Mouse (Mus musculus): Measurements from ENCODE around the gene Gm28635. TPM values are rescaled to one million over a fixed set of nuclear protein-coding genes. Genes with fewer than 3 reads are reported as not detected.
"Not testable (repeated sequence)": the region's sequence is repeated elsewhere in the genome, so short reads cannot be mapped to it uniquely, and the experiment has no call there.

Gene Gm28635
- polyA plus RNA-seq, 1 experiment from 2014 or later = not detected

GRCm38 (mm10) chr2:84677270-84677967 is 422 bp downstream of the Gm28635 start:
- Histone ChIP-seq H3K27ac (no peak overlapping the region), H3K4me2 (replicated peaks) (peak overlapping the region; percentile 59), H3K4me1 (peaks cover 18% of the 10 kb centered on the region), H3K9ac (peak overlapping the region; percentile 51), H3K27me3 (replicated peaks) (no peaks in the 10 kb centered on the region), H3K4me3 (peak overlapping the region; percentile 43), H3K36me3 (peaks cover 39% of the 10 kb centered on the region), H3K9me3 (no peaks in the 10 kb centered on the region)
- WGBS = 11% methylated on average over 22 of the region's 22 CpGs
- peak; percentile 73 for ATAC-seq (ENCODE audit: low FRiP score, low read depth)

DNA sequence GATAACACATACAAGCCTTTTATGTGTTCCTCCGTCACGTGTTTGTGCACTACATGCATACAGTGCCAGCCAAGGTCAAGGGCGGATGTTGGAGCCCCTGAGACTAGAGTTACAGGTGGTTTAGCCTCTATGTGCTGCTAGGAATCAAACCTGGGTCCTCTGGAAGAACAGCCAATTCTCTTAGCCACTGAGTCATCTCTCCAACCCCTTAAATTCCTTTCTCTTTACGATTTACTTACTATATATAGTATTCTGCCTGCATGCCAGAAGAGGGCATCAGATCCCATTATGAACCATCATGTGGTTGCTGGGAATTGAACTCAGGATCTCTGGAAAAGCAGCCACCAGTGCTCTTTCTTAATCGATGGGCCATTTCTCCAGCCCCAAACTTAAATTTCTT is 6.3 kb downstream of the Gm28635 start:
- peak; percentile 5; the same call in 1 of the 2 replicates for ATAC-seq (ENCODE audit: low FRiP score, low read depth)
- H3K9ac ChIP-seq; H3K27ac ChIP-seq; H3K9me3 ChIP-seq; H3K4me3 ChIP-seq; H3K27me3 ChIP-seq (replicated peaks); H3K4me1 ChIP-seq: not testable (repeated sequence)
- Histone ChIP-seq H3K4me2 (replicated peaks) (peak overlapping the region; percentile 72), H3K36me3 (peaks cover 53% of the 10 kb centered on the region)
- 54% methylated on average over 4 of the region's 5 CpGs for WGBS

DNA sequence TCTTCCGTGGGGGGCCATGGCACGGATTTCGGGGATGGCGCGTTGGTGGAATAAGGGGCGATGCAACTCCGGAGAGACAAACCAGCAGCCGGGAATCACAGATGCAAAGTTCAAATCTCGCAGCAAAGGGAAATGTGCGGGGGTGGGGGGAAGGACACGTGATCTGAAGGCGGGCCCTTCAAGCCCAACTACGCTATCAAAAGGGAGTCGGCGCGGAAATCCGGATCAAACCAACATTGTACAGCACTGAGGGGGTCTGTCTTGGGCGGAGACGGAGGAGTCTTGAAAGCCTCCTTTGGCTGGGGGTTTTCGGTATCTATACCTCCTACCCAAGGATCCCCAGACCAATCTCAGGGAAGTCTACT is 7.3 kb downstream of the Gm28635 start, which contains the start of gene Selenoh:
Gene Selenoh, minus strand, starts transcription at position 202 of the 365 bp plus-strand sequence.
- Histone ChIP-seq H3K36me3 (peaks cover 45% of the 10 kb centered on the region), H3K4me2 (replicated peaks) (peak within 1 kb of the TSS; percentile 72), H3K9me3 (no peaks in the 10 kb centered on the region), H3K27ac (peak within 1 kb of the TSS; percentile 73), H3K27me3 (replicated peaks) (no peaks in the 10 kb centered on the region), H3K4me3 (peak within 1 kb of the TSS; percentile 87), H3K9ac (peak within 1 kb of the TSS; percentile 88), H3K4me1 (peaks cover 8% of the 10 kb centered on the region)
- 0% methylated on average over 20 of the region's 20 CpGs for WGBS
- peak; percentile 98 for ATAC-seq (ENCODE audit: low FRiP score, low read depth)

DNA sequence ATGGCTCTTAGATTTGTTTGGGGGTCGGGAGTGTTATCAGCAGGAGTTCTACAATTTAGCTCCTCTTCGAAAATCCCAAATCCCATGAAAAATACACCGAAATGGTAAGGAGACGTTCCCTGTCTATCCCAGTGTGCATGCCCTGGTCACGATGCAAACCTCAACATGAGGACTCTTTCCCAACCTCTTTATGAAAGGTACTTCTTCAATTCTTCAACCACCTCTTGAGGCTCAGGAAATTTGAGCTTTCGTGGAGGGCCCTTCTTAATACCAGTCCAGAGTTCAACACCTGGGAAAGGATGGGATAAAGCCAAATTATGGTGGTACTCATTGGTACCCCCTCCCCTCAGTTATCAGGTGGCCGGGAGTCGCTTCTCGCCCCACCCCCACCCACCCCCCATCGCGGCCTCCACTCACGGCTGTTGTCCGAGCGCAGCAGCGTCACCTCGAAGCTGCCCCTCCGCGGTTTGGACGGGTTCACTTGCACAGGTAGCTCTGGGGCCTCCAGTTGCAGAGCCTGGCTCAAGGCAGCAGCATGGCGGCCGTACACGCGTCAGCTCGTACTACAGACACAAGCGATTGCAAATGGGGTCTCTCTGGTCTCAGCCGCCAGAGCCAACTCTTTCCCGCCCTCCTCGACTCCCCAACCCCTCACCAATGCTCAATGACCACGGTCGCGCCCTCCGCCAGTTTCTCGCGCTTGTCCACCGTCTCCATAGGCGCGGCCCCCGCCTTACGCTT is 7.8 kb downstream of the Gm28635 start:
- Histone ChIP-seq H3K9ac (peak overlapping the region; percentile 88), H3K4me2 (replicated peaks) (peak overlapping the region; percentile 72), H3K9me3 (no peaks in the 10 kb centered on the region), H3K27me3 (replicated peaks) (no peaks in the 10 kb centered on the region), H3K4me3 (peak overlapping the region; percentile 87), H3K36me3 (peaks cover 40% of the 10 kb centered on the region), H3K27ac (peak overlapping the region; percentile 73; the same call in 1 of the 2 replicates), H3K4me1 (peaks cover 8% of the 10 kb centered on the region)
- WGBS = 3% methylated on average over 39 of the region's 39 CpGs
- ATAC-seq (ENCODE audit: low FRiP score, low read depth) = peak; percentile 82

DNA sequence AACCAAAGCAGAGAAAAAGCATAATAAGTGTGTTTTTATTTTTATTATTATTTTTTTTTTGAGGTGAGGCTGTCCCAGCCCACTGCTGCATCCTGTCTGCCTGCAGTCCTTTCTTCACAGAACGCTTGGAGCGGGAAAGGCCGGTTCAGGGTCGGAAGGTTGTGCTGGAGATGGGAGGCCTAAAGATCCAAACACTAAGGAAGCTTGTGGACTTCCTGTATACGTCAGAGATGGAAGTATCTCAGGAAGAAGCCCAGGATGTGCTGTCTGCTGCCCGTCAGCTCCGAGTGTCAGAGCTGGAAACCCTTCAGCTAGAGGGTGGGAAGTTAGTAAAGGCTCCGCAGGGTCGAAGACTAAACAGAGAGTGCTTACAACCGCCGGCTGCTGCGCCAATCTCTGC is 11.8 kb downstream of the Gm28635 start:
- ATAC-seq (ENCODE audit: low FRiP score, low read depth) = no peak
- H3K4me1 ChIP-seq = peaks cover 8% of the 10 kb centered on the region
- no peaks in the 10 kb centered on the region for H3K27me3 ChIP-seq (replicated peaks)
- no peak overlapping the region for H3K4me2 ChIP-seq (replicated peaks)
- H3K9ac ChIP-seq = no peak overlapping the region
- H3K4me3 ChIP-seq = no peak overlapping the region
- H3K36me3 ChIP-seq = peaks cover 17% of the 10 kb centered on the region
- no peaks in the 10 kb centered on the region for H3K9me3 ChIP-seq
- no peak overlapping the region for H3K27ac ChIP-seq
- 70% methylated on average over 12 of the region's 12 CpGs for WGBS

GRCm38 (mm10) chr2:84662866-84663265 is 15.0 kb downstream of the Gm28635 start:
- 0 out of 2 replicates have a peak, but pooled peaks cover 4% of the 10 kb centered on the region for H3K36me3 ChIP-seq
- no peak for ATAC-seq (ENCODE audit: low FRiP score, low read depth)
- H3K4me3 ChIP-seq = no peak overlapping the region
- no peak overlapping the region for H3K4me2 ChIP-seq (replicated peaks)
- H3K9ac ChIP-seq = no peak overlapping the region
- H3K4me1 ChIP-seq = no peaks in the 10 kb centered on the region
- no peak overlapping the region for H3K27ac ChIP-seq
- H3K27me3 ChIP-seq (replicated peaks) = no peaks in the 10 kb centered on the region
- 0 out of 2 replicates have a peak, but pooled peaks cover 5% of the 10 kb centered on the region for H3K9me3 ChIP-seq
- WGBS = 33% methylated on average over 2 of the region's 2 CpGs

GRCm38 (mm10) chr2:84660253-84660652 is 17.6 kb downstream of the Gm28635 start:
- no peak overlapping the region for H3K9ac ChIP-seq
- H3K27ac ChIP-seq = no peak overlapping the region
- ATAC-seq (ENCODE audit: low FRiP score, low read depth) = no peak
- no peak overlapping the region for H3K4me3 ChIP-seq
- no peak overlapping the region for H3K4me2 ChIP-seq (replicated peaks)
- H3K9me3 ChIP-seq = 0 out of 2 replicates have a peak, but pooled peaks cover 5% of the 10 kb centered on the region
- no peaks in the 10 kb centered on the region for H3K4me1 ChIP-seq
- no peaks in the 10 kb centered on the region for H3K27me3 ChIP-seq (replicated peaks)
- 61% methylated on average over 3 of the region's 3 CpGs for WGBS
- H3K36me3 ChIP-seq = no peaks in the 10 kb centered on the region

GRCm38 (mm10) chr2:84658806-84659205 is 19.0 kb downstream of the Gm28635 start, which contains the start of gene Btbd18:
Gene Btbd18, plus strand, starts transcription at chr2:84659079.
- no peak for ATAC-seq (ENCODE audit: low FRiP score, low read depth)
- H3K9me3 ChIP-seq = 0 out of 2 replicates have a peak, but pooled peaks cover 5% of the 10 kb centered on the region
- no peak within 1 kb of the TSS for H3K9ac ChIP-seq
- H3K27ac ChIP-seq = no peak within 1 kb of the TSS
- no peaks in the 10 kb centered on the region for H3K27me3 ChIP-seq (replicated peaks)
- H3K36me3 ChIP-seq = no peaks in the 10 kb centered on the region
- no peaks in the 10 kb centered on the region for H3K4me1 ChIP-seq
- H3K4me2 ChIP-seq (replicated peaks) = no peak within 1 kb of the TSS
- WGBS = 93% methylated on average over 32 of the region's 32 CpGs
- H3K4me3 ChIP-seq = no peak within 1 kb of the TSS

DNA sequence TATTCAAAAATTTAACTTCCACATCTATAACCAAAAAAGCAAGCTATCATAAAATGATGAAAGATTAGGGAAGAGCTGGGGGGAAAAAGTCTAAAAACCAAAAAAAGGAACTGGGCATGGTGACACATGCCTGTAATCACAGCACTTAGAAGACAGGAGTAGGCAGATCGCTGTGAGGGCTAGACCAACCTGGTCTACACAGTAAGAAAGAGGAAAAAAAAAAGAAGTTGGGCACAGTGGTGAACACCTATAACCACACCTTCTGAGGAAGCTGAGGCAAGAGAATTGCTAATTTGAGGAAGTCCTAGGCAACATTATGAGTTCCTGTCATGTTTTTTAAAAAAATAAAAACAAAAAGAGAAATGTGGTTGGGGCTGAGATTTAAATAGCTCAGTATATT is 22.0 kb downstream of the Gm28635 start:
- no peaks in the 10 kb centered on the region for H3K4me1 ChIP-seq
- H3K36me3 ChIP-seq = no peaks in the 10 kb centered on the region
- no peak for ATAC-seq (ENCODE audit: low FRiP score, low read depth)
- WGBS = 70% methylated on average over 1 of the region's 1 CpGs
- H3K27me3 ChIP-seq (replicated peaks) = no peaks in the 10 kb centered on the region
- H3K27ac ChIP-seq = no peak overlapping the region
- no peak overlapping the region for H3K4me3 ChIP-seq
- no peak overlapping the region for H3K4me2 ChIP-seq (replicated peaks)
- H3K9me3 ChIP-seq = 0 out of 2 replicates have a peak, but pooled peaks cover 5% of the 10 kb centered on the region
- no peak overlapping the region for H3K9ac ChIP-seq

DNA sequence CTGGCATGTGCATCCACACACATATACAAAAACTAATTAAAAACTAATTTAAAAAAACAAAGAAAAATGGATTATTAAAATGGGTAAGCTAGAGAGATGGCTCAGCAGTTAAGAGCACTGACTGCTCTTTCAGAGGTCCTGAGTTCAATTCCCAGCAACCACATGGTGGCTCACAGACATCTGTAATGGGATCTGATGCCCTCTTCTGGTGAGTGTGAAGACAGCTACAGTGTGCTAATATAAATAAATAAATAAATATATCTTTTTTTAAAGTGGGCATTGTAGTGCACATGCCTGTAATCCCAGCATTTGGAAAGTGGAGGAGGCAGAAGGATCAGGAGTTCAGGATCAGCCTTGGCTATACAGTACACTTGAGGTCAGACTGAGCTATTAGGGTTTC is 24.5 kb downstream of the Gm28635 start:
- no peaks in the 10 kb centered on the region for H3K9me3 ChIP-seq
- H3K4me2 ChIP-seq (replicated peaks) = no peak overlapping the region
- ATAC-seq (ENCODE audit: low FRiP score, low read depth) = no peak
- H3K36me3 ChIP-seq = no peaks in the 10 kb centered on the region
- no peak overlapping the region for H3K9ac ChIP-seq
- H3K4me1 ChIP-seq = no peaks in the 10 kb centered on the region
- no peaks in the 10 kb centered on the region for H3K27me3 ChIP-seq (replicated peaks)
- no peak overlapping the region for H3K4me3 ChIP-seq
- H3K27ac ChIP-seq = no peak overlapping the region

DNA sequence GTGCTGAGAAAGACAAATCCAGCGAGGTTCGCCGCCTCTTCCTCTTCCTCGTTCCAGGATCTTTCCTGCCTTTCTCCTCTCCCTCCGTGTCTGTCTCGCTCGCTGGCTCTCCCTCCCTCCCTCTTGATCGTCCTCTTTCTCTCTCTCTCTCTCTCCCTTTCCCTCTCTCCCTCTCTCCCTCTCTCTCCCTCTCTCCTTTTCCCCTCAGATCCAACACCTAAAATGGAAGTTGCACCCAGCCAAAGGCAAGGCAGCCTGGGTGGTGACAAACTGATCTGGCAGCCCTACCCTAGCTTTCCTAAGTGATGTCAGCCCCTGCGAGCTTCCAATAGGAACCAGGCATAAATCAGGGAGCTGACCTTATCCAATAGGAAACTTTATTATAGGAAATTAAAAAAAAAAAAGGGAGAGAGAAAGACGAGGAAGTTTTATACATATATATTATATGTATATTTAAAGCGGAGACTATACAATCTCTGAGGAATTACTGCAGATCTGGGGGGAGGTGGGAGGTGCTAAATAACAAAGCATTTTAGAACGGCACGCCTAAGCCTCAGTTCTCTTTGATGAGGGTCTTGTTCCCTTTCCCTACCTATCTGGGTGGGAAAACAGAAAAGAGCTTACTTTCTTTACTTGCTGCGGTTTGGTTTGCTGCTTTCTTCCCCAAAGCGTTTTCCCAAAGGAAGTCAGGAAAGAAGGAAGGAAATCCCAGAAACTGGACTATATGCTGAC is 27.2 kb downstream of the Gm28635 start, which contains the start of gene Ctnnd1:
Gene Ctnnd1, minus strand, starts transcription at position 302 of the 732 bp plus-strand sequence.
- peak within 1 kb of the TSS; percentile 84 for H3K9ac ChIP-seq
- H3K4me1 ChIP-seq = no peaks in the 10 kb centered on the region
- peak within 1 kb of the TSS; percentile 77 for H3K27ac ChIP-seq
- 1% methylated on average over 15 of the region's 15 CpGs for WGBS
- H3K36me3 ChIP-seq = no peaks in the 10 kb centered on the region
- peak; percentile 92 for ATAC-seq (ENCODE audit: low FRiP score, low read depth)
- H3K27me3 ChIP-seq (replicated peaks) = no peaks in the 10 kb centered on the region
- peak within 1 kb of the TSS; percentile 63 for H3K4me3 ChIP-seq
- peak within 1 kb of the TSS; percentile 75 for H3K4me2 ChIP-seq (replicated peaks)
- H3K9me3 ChIP-seq = no peaks in the 10 kb centered on the region

DNA sequence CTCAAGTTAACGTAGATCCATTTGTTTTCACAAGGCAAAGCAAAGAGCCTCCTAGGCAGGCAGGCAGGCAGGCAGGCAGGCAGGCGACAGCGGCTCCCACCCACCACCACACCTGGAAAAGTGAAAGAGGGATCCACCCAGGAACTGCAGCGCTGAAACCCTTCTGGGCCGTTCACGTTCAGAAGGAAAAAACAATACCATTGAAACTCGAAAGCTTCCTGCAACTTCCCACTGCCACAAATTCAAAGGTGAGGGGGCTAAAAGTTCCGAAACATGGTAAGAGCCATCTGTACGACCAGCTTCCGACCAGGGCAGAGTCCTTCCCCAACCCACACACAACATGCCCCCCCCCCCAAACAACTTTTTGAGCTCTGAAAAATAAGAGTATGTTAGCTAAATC is 28.2 kb downstream of the Gm28635 start:
- Histone ChIP-seq H3K4me3 (peak overlapping the region; percentile 63), H3K9me3 (no peaks in the 10 kb centered on the region), H3K4me1 (no peaks in the 10 kb centered on the region), H3K27me3 (replicated peaks) (no peaks in the 10 kb centered on the region), H3K9ac (peak overlapping the region; percentile 84), H3K4me2 (replicated peaks) (peak overlapping the region; percentile 75), H3K36me3 (no peaks in the 10 kb centered on the region), H3K27ac (no peak overlapping the region)
- no peak for ATAC-seq (ENCODE audit: low FRiP score, low read depth)
- 0% methylated on average over 10 of the region's 10 CpGs for WGBS

All from neural tube, embryonic 12.5 days (tissue).